Mouse (Mus musculus): Measurements from ENCODE around the gene Acp7. TPM values are rescaled to one million over a fixed set of nuclear protein-coding genes. Genes with fewer than 3 reads are reported as not detected.
"Not testable (repeated sequence)": the region's sequence is repeated elsewhere in the genome, so short reads cannot be mapped to it uniquely, and the experiment has no call there.

Gene Acp7
- 7.5 and 11.7 TPM in 2 replicates for polyA plus RNA-seq (2012; rRNA removed)

DNA sequence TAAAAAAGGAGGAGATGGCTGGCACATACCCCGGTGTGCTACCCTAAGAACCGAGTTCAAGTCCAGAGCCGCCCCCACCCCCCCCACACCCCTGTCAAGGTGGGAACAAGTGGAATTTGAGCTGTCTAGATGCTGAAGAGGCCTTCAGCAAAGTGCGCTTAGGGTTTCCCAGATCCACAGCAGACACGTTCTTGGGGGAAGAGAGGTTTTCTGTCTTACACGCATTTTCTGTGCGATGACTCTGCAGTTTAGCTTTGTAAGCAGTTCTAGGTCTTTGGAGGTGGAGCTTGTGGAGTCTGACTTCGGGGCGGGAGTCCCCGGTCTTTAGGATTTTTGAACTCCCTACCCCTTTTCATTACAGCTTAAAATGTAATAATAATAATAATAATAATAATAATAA lies at the start of gene Acp7:
TSS of gene Acp7 (minus strand) at position 260 of the 400 bp plus-strand sequence.
- Histone ChIP-seq H3K4me3 (ENCODE audit: control insufficient read depth, low read depth, low read length) (peak within 1 kb of the TSS; percentile 45; the same call in 1 of the 2 replicates), H3K27ac (ENCODE audit: control insufficient read depth, insufficient read depth, low read depth, low read length) (0 out of 2 replicates have a peak within 1 kb of the TSS, but pooled peaks have one; percentile 18), H3K4me1 (ENCODE audit: control insufficient read depth, insufficient read depth, low read length) (peaks cover 4% of the 10 kb centered on the region), H3K36me3 (ENCODE audit: control insufficient read depth, insufficient read depth, low read length) (no peaks in the 10 kb centered on the region), H3K27me3 (ENCODE audit: control insufficient read depth, insufficient read depth, low read length) (peaks cover 3% of the 10 kb centered on the region)
- no peak for TF ChIP-seq POLR2A (IDR thresholded peaks at IDR 0.05; ENCODE audit: control insufficient read depth, low read depth, low read length)
- no peak for TF ChIP-seq CTCF (IDR thresholded peaks at IDR 0.05; ENCODE audit: control insufficient read depth, insufficient read depth, insufficient replicate concordance, low read depth, low read length)

DNA sequence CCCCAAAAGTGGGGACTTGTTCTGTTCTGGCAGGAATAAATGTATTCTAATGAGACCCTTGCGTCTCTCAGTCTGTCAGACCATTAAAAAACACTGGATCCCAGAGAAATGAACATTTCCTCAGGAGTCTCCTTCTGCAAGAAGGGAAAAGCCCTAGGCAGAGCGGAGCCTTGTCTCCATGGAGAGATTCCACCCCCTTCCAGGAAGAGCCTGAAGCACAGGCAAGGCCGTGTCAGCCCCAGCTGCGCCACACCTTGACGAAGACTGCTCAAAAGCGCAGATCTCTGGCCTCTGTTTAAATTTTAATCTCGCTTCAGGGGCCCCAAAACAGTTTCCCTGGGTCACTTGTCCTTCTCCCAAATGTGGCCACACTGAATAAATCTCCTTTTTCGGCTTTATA lies 46.5 kb upstream of the Acp7 start:
- TF ChIP-seq CTCF (IDR thresholded peaks at IDR 0.05; ENCODE audit: control insufficient read depth, insufficient read depth, insufficient replicate concordance, low read depth, low read length), result no peak
- no peak for TF ChIP-seq POLR2A (IDR thresholded peaks at IDR 0.05; ENCODE audit: control insufficient read depth, low read depth, low read length)
- Histone ChIP-seq H3K4me3 (ENCODE audit: control insufficient read depth, low read depth, low read length) (no peak overlapping the region), H3K27me3 (ENCODE audit: control insufficient read depth, insufficient read depth, low read length) (no peaks in the 10 kb centered on the region), H3K36me3 (ENCODE audit: control insufficient read depth, insufficient read depth, low read length) (no peaks in the 10 kb centered on the region), H3K4me1 (ENCODE audit: control insufficient read depth, insufficient read depth, low read length) (peaks cover 3% of the 10 kb centered on the region), H3K27ac (ENCODE audit: control insufficient read depth, insufficient read depth, low read depth, low read length) (no peak overlapping the region)

DNA sequence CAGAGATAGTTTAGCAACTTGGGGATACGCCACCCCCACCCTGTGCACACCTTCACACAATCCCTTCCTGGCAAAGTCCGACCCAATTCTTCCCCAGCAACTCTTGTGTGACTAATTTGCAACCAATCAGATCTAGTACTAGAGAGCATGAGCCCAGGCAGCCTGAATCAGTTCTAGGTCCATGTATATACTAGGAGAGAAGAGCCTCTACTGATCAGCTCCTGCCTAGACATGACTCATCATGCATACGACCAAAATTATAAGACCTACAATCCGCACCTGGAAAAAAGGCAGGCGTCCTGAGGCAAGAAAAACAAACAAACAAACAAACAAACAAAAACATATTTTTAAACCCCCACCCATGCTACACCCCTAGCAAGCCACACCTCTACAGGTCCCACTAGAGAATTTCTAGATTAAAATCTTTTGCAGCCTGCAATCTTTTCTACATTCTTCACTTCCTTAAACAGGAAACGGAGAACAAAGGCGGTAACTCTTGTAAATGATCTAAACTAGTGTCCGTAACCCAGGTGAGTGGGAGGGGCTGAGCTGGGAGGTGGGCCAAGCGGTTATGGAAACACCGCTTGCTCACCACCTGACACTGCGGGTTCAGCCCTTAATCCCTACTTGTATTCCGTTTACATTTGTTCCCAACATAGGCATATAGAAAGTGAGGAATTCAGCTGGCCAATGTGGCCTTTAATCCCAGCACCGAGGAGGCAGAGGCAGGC lies 45.8 kb upstream of the Acp7 start:
- no peaks in the 10 kb centered on the region for H3K27me3 ChIP-seq (ENCODE audit: control insufficient read depth, insufficient read depth, low read length)
- H3K4me1 ChIP-seq (ENCODE audit: control insufficient read depth, insufficient read depth, low read length), result peaks cover 3% of the 10 kb centered on the region
- peak overlapping the region; percentile 67; the same call in 1 of the 2 replicates for H3K27ac ChIP-seq (ENCODE audit: control insufficient read depth, insufficient read depth, low read depth, low read length)
- H3K4me3 ChIP-seq (ENCODE audit: control insufficient read depth, low read depth, low read length), result no peak overlapping the region
- no peaks in the 10 kb centered on the region for H3K36me3 ChIP-seq (ENCODE audit: control insufficient read depth, insufficient read depth, low read length)
- TF ChIP-seq POLR2A (IDR thresholded peaks at IDR 0.05; ENCODE audit: control insufficient read depth, low read depth, low read length) (no peak), CTCF (IDR thresholded peaks at IDR 0.05; ENCODE audit: control insufficient read depth, insufficient read depth, insufficient replicate concordance, low read depth, low read length) (no peak)

DNA sequence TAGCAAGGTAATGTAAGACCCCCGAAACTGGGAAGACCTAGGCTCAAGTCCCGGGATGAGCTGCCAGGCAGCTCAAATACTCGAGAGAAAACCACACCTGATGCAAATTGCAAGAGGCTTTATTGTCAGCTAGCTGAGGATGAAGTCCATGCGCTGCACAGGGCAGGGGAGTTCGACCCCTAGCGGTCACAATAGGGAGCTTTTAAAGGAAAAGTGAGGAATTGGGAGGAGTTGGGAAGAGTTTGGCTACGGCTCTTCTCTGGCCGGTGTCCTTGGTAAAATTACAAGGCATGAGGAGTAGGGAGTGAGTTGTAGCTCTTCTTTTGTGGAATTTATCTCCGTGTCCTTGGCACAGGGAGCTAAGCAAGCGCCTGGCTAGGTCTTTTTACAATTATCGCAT lies 44.6 kb upstream of the Acp7 start:
- no peak overlapping the region for H3K27ac ChIP-seq (ENCODE audit: control insufficient read depth, insufficient read depth, low read depth, low read length)
- H3K4me3 ChIP-seq (ENCODE audit: control insufficient read depth, low read depth, low read length), result no peak overlapping the region
- H3K36me3 ChIP-seq (ENCODE audit: control insufficient read depth, insufficient read depth, low read length), result no peaks in the 10 kb centered on the region
- H3K4me1 ChIP-seq (ENCODE audit: control insufficient read depth, insufficient read depth, low read length), result peaks cover 3% of the 10 kb centered on the region
- H3K27me3 ChIP-seq (ENCODE audit: control insufficient read depth, insufficient read depth, low read length), result no peaks in the 10 kb centered on the region
- no peak for TF ChIP-seq POLR2A (IDR thresholded peaks at IDR 0.05; ENCODE audit: control insufficient read depth, low read depth, low read length)
- peak; percentile 44; the same call in 1 of the 2 replicates for TF ChIP-seq CTCF (IDR thresholded peaks at IDR 0.05; ENCODE audit: control insufficient read depth, insufficient read depth, insufficient replicate concordance, low read depth, low read length)

DNA sequence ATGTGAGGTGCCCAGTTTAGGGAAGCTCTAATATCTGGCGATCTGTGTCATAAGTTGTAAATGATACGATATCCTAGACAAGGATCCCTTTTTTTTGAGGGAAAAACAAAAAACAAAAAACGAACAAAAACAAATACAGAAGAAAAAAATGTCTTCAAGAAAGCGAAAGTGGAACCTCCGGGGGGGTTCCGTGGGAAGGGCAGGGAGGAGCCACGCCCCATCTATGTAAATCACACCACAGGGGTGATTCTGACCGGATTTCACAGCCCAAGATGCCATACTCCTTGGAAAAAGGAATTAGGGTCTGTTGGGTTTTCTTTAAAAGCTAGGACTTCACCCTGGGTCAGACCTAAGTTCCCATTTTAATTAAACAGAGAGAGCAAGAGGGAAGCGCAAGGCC lies 43.9 kb upstream of the Acp7 start:
- H3K27ac ChIP-seq (ENCODE audit: control insufficient read depth, insufficient read depth, low read depth, low read length), result peak overlapping the region; percentile 68
- H3K4me1 ChIP-seq (ENCODE audit: control insufficient read depth, insufficient read depth, low read length), result peaks cover 3% of the 10 kb centered on the region
- H3K4me3 ChIP-seq (ENCODE audit: control insufficient read depth, low read depth, low read length), result no peak overlapping the region
- TF ChIP-seq CTCF (IDR thresholded peaks at IDR 0.05; ENCODE audit: control insufficient read depth, insufficient read depth, insufficient replicate concordance, low read depth, low read length), result no peak
- TF ChIP-seq POLR2A (IDR thresholded peaks at IDR 0.05; ENCODE audit: control insufficient read depth, low read depth, low read length), result no peak
- H3K36me3 ChIP-seq (ENCODE audit: control insufficient read depth, insufficient read depth, low read length), result no peaks in the 10 kb centered on the region
- no peaks in the 10 kb centered on the region for H3K27me3 ChIP-seq (ENCODE audit: control insufficient read depth, insufficient read depth, low read length)

DNA sequence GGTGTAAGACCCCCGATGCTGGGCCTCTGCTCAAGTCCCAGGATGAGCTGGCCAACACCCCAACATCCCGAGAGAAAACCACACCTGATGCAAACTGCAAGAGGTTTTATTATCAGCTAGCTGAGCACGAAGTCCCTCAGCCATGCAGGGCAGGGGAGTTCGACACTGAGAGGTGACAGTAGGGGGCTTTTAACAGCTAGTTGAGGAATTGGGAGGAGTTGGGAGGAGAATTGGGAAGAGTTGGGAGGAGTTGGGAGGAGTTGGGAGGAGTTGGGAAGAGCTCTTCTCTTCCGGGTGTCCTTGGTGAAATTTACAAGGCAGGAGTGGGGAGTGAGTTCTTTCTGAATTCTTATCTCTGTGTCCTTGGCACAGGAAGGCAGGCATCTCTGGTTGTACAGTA lies 41.7 kb upstream of the Acp7 start:
- peak overlapping the region; percentile 6; the same call in 1 of the 2 replicates for H3K27ac ChIP-seq (ENCODE audit: control insufficient read depth, insufficient read depth, low read depth, low read length)
- H3K36me3 ChIP-seq (ENCODE audit: control insufficient read depth, insufficient read depth, low read length), result not testable (repeated sequence)

DNA sequence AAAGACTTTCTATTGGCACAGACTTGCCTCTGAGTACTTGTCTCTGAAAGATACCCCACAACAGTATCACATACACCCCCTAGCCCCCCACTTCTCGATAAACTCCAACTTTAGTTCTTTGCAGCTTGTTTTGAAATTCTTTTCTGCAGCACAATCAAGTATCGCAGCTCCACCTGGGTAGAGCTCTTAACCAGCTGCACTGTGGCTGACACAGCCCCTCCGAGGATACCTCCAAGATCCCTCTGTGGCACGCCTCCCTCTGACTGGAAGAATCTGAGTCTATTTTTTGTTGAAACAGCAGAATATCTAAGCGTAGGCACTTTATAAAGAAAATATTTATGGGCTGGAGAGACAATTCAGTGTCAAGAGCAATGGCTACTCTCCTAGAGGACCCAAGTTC lies 41.1 kb upstream of the Acp7 start:
- Histone ChIP-seq H3K36me3 (ENCODE audit: control insufficient read depth, insufficient read depth, low read length) (no peaks in the 10 kb centered on the region), H3K27ac (ENCODE audit: control insufficient read depth, insufficient read depth, low read depth, low read length) (peak overlapping the region; percentile 32), H3K4me3 (ENCODE audit: control insufficient read depth, low read depth, low read length) (no peak overlapping the region), H3K4me1 (ENCODE audit: control insufficient read depth, insufficient read depth, low read length) (peaks cover 3% of the 10 kb centered on the region), H3K27me3 (ENCODE audit: control insufficient read depth, insufficient read depth, low read length) (no peaks in the 10 kb centered on the region)
- TF ChIP-seq POLR2A (IDR thresholded peaks at IDR 0.05; ENCODE audit: control insufficient read depth, low read depth, low read length) (no peak), CTCF (IDR thresholded peaks at IDR 0.05; ENCODE audit: control insufficient read depth, insufficient read depth, insufficient replicate concordance, low read depth, low read length) (no peak)

More for the DNA sequence above, 41.7 kb upstream of the Acp7 start:
- H3K27me3 ChIP-seq (ENCODE audit: control insufficient read depth, insufficient read depth, low read length); H3K4me1 ChIP-seq (ENCODE audit: control insufficient read depth, insufficient read depth, low read length); H3K4me3 ChIP-seq (ENCODE audit: control insufficient read depth, low read depth, low read length): not testable (repeated sequence)

Data from testis, adult 2 months (tissue).